Mouse (Mus musculus) neural tube, embryonic 12.5 days (tissue): Measurements from ENCODE around the gene Farp1. TPM values are rescaled to one million over a fixed set of nuclear protein-coding genes. Genes with fewer than 3 reads are reported as not detected.
"Not testable (repeated sequence)": the region's sequence is repeated elsewhere in the genome, so short reads cannot be mapped to it uniquely, and the experiment has no call there.

ENCODE experiments used
- ATAC-seq: fragments of 200-750 bp; cut with Nextera tagmentation; 2 replicates; pipeline ENCODE4 v1.8.0; 2017; ENCODE audit warnings: low read depth, mild to moderate bottlenecking, moderate TSS enrichment, moderate library complexity; ENCODE audit not compliant: low FRiP score
- H3K27ac ChIP-seq: fragments of 300-500 bp; sonication (generic); 2 replicates; pipeline ENCODE4 v1.5.1; 2016
- H3K27me3 ChIP-seq: fragments of 300-500 bp; sonication (generic); replicated peaks from 2 replicates; pipeline ENCODE4 v1.6.1; 2016; ENCODE audit warnings: mild to moderate bottlenecking
- H3K36me3 ChIP-seq: fragments of 300-500 bp; sonication (generic); 2 replicates; pipeline ENCODE4 v1.6.1; 2016; ENCODE audit warnings: mild to moderate bottlenecking
- H3K4me1 ChIP-seq: fragments of 300-500 bp; sonication (generic); 2 replicates; pipeline ENCODE4 v1.6.1; 2016
- H3K4me2 ChIP-seq: fragments of 300-500 bp; sonication (generic); replicated peaks from 2 replicates; pipeline ENCODE4 v1.6.1; 2016; ENCODE audit warnings: mild to moderate bottlenecking
- H3K4me3 ChIP-seq: fragments of 300-500 bp; sonication (generic); 2 replicates; pipeline ENCODE4 v1.5.1; 2016
- H3K9ac ChIP-seq: fragments of 300-500 bp; sonication (generic); 2 replicates; pipeline ENCODE4 v1.6.1; 2016; ENCODE audit warnings: mild to moderate bottlenecking
- H3K9me3 ChIP-seq: fragments of 300-500 bp; sonication (generic); 2 replicates; pipeline ENCODE4 v1.6.1; 2016; ENCODE audit warnings: mild to moderate bottlenecking
- WGBS: fragments of 180-500 bp; shearing (Covaris S2); methylation state at CpG from one replicate; pipeline ENCODE4 v1.1.7; 2016; 5-methylcytosine and 5-hydroxymethylcytosine counted together
- polyA plus RNA-seq: library from polyadenylated mRNA; unstranded; fragments of >200 nt; fragmentation: Nextera tagmentation; extraction: Ambion mirVana; gene quantifications from 2 replicates; pipeline ENCODE4 v1.2.1, GENCODE M21; 2016

Gene Farp1
- polyA plus RNA-seq, 1 experiment from 2014 or later, result 24.9 TPM

GRCm38 (mm10) chr14:121035663-121036473, 868 bp downstream of the Farp1 start:
- H3K36me3 ChIP-seq, result no peaks in the 10 kb centered on the region
- peaks cover 7% of the 10 kb centered on the region for H3K27me3 ChIP-seq
- WGBS, result under 1% methylated on average over 80 of the region's 100 CpGs
- peak; percentile 73 for ATAC-seq
- H3K4me2 ChIP-seq, result peak overlapping the region; percentile 93
- H3K27ac ChIP-seq, result peak overlapping the region; percentile 43; the same call in 1 of the 2 replicates
- H3K9me3 ChIP-seq, result no peaks in the 10 kb centered on the region
- H3K9ac ChIP-seq, result peak overlapping the region; percentile 96
- H3K4me1 ChIP-seq, result peaks cover 21% of the 10 kb centered on the region
- peak overlapping the region; percentile 92 for H3K4me3 ChIP-seq

GRCm38 (mm10) chr14:121036612-121037221, 1.7 kb downstream of the Farp1 start:
- no peaks in the 10 kb centered on the region for H3K36me3 ChIP-seq
- no peak for ATAC-seq
- H3K4me2 ChIP-seq, result peak overlapping the region; percentile 93
- 3% methylated on average over 19 of the region's 19 CpGs for WGBS
- peaks cover 7% of the 10 kb centered on the region for H3K27me3 ChIP-seq
- H3K27ac ChIP-seq, result 0 out of 2 replicates have a peak overlapping the region, but pooled peaks have one; percentile 15
- peaks cover 21% of the 10 kb centered on the region for H3K4me1 ChIP-seq
- no peaks in the 10 kb centered on the region for H3K9me3 ChIP-seq
- peak overlapping the region; percentile 96 for H3K9ac ChIP-seq
- peak overlapping the region; percentile 92 for H3K4me3 ChIP-seq

DNA sequence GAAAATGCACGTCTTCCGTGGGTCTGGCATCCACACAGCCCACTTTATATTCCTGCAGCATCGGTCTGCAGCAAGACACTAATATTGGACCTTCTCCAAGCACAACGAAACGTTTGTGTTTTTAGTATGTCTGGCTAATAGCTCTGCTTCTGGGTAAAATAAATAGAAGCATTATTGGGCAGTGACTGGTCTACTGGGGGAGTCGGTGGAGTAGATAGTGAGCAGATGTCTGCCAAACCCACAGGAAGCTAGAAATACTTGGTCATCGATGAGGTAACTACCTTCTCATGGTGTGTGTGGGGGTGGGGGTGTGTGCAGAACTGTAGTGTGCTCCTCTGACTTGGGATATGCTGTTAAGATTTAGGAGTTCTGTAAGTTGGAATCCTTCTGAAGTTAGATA, 2.3 kb downstream of the Farp1 start:
- Histone ChIP-seq H3K4me1 (peaks cover 21% of the 10 kb centered on the region), H3K9ac (peak overlapping the region; percentile 96; the same call in 1 of the 2 replicates), H3K27me3 (peaks cover 7% of the 10 kb centered on the region), H3K4me3 (peak overlapping the region; percentile 92), H3K4me2 (peak overlapping the region; percentile 93), H3K27ac (no peak overlapping the region), H3K9me3 (no peaks in the 10 kb centered on the region), H3K36me3 (no peaks in the 10 kb centered on the region)
- WGBS, result 50% methylated on average over 7 of the region's 7 CpGs
- ATAC-seq, result no peak

DNA sequence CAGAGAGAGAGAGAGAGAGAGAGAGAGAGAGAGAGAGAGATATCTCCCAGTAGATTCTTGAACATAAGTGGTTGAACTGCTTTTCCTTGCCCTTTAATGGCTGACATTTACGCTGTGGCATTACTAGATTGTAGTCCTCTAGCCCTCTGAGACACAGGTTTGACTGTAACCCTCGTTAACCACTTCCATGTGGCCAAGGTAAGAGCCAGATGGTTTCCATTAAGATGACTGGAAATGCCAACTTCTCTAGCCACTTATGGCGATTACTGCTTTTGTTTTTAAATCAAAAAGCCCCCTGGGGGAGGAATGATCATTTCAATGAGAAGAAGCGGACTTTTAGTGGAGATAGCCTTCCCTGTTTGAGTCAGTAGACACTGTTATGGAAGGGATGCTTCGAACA, 3.7 kb downstream of the Farp1 start:
- Histone ChIP-seq H3K9ac (no peak overlapping the region), H3K27me3 (peaks cover 7% of the 10 kb centered on the region), H3K4me2 (peak overlapping the region; percentile 30), H3K36me3 (no peaks in the 10 kb centered on the region), H3K9me3 (no peaks in the 10 kb centered on the region), H3K27ac (no peak overlapping the region), H3K4me1 (peaks cover 21% of the 10 kb centered on the region), H3K4me3 (no peak overlapping the region)
- ATAC-seq, result no peak
- 54% methylated on average over 5 of the region's 5 CpGs for WGBS

- no peak overlapping the region for H3K27ac ChIP-seq
- no peak overlapping the region for H3K4me2 ChIP-seq
- H3K9me3 ChIP-seq, result no peaks in the 10 kb centered on the region
- ATAC-seq, result no peak
- no peak overlapping the region for H3K9ac ChIP-seq
- no peak overlapping the region for H3K4me3 ChIP-seq
- 87% methylated on average over 3 of the region's 3 CpGs for WGBS
- no peaks in the 10 kb centered on the region for H3K36me3 ChIP-seq
- H3K27me3 ChIP-seq, result no peaks in the 10 kb centered on the region
- peaks cover 11% of the 10 kb centered on the region; the same call in 1 of the 2 replicates for H3K4me1 ChIP-seq
Measured at GRCm38 (mm10) chr14:121044145-121044544, 9.1 kb downstream of the Farp1 start.

- Histone ChIP-seq H3K9ac (no peak overlapping the region), H3K9me3 (no peaks in the 10 kb centered on the region), H3K27me3 (no peaks in the 10 kb centered on the region), H3K36me3 (no peaks in the 10 kb centered on the region), H3K27ac (no peak overlapping the region), H3K4me3 (no peak overlapping the region), H3K4me2 (no peak overlapping the region), H3K4me1 (peaks cover 8% of the 10 kb centered on the region; the same call in 1 of the 2 replicates)
- ATAC-seq, result no peak
- WGBS, result 83% methylated on average over 9 of the region's 9 CpGs
Measured at GRCm38 (mm10) chr14:121046313-121046961, 11.4 kb downstream of the Farp1 start.

DNA sequence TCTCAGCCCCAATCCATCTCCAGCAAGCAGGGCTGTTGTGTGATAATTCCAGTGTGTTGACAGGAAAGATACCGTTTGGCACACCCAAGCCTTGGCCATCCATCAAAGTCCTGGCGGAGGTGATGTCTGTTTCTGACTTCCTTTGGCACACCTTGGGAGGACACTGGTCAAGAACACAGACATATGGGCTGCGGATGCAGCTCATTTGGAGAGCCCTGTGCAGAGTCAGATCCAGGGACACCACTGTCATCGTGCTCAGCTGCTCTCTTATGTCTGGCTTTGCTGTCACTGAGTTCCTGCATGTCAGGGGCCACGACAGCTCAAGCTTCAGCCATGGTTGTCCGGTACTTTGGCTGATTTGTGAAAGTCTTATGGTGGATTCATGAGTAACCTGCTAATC, 12.8 kb downstream of the Farp1 start:
- Histone ChIP-seq H3K36me3 (no peaks in the 10 kb centered on the region), H3K4me2 (no peak overlapping the region), H3K4me1 (peaks cover 15% of the 10 kb centered on the region), H3K9me3 (no peaks in the 10 kb centered on the region), H3K4me3 (no peak overlapping the region), H3K9ac (no peak overlapping the region), H3K27me3 (no peaks in the 10 kb centered on the region), H3K27ac (no peak overlapping the region)
- ATAC-seq, result no peak
- WGBS, result 86% methylated on average over 6 of the region's 6 CpGs

DNA sequence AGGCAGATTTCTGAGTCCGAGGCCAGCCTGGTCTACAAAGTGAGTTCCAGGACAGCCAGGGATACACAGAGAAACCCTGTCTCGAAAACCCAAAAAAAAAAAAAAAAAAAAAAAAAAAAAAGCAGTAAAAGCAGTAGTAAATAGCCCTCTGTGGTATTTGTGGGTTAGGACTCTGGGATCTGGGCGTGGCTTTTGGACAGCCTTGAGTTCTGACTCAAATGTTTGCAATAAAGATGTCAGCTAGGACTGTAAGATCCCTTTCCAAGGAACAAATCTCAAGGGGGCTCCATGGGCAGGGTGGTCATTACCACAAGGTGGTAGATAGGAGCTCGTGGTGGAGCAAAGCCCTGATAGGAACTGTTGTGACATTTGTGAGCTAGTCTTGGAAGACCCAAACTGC, 16.0 kb downstream of the Farp1 start:
- H3K9ac ChIP-seq, H3K9me3 ChIP-seq, H3K4me3 ChIP-seq, H3K36me3 ChIP-seq, H3K4me2 ChIP-seq, H3K27me3 ChIP-seq, H3K27ac ChIP-seq, ATAC-seq: not testable (repeated sequence)
- H3K4me1 ChIP-seq, result peaks cover 30% of the 10 kb centered on the region
- WGBS, result 92% methylated on average over 3 of the region's 4 CpGs

DNA sequence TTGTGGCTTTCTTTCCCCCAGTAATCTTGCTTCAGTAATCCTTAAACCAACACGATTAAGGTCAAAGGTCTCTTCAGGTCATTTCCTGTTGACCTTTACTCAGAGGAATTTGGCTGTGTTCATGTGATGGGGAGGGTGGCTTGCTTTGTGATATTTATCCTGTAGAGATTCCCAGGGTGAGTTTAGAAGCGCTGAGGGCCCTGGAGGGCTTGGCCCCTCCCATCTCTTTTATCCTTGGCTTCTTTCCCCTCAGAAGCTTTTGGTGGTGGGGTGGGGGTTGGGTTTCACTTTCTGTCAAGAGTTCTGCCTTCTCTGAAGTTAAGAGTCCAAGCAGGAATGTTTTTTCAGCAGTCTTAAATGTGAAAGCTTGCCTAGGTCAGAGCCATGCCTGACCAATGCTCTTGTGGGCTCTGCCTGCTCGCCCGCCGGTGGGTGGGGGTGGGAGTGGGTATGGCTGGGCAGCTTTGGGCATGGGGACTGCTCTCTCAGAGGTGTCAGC, 18.1 kb downstream of the Farp1 start:
- Histone ChIP-seq H3K27me3 (no peaks in the 10 kb centered on the region), H3K4me1 (peaks cover 24% of the 10 kb centered on the region), H3K9me3 (no peaks in the 10 kb centered on the region), H3K36me3 (no peaks in the 10 kb centered on the region), H3K4me2 (peak overlapping the region; percentile 28), H3K9ac (no peak overlapping the region), H3K27ac (no peak overlapping the region), H3K4me3 (no peak overlapping the region)
- 4% methylated on average over 5 of the region's 5 CpGs for WGBS
- ATAC-seq, result no peak

DNA sequence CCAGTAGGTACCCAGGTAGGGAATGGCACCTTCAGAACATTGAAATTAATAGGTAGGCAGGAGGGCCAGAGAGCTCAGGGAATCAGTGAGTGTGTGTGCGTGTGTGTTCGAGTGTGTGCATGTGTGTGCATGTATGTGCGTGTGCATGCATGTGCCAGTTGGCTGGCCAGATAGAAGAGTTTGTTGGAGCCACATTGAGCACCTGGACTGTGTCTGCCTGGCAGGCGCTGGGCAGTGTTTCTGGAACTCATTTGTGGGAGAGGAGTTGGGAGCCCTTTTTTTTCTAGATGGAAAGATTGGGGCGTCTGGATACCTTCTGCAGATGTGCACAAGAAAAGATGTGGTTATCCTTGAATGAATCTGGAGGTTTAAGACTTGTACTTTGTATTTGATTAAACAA, 19.1 kb downstream of the Farp1 start:
- H3K36me3 ChIP-seq, result no peaks in the 10 kb centered on the region
- H3K27me3 ChIP-seq, result no peaks in the 10 kb centered on the region
- H3K9ac ChIP-seq, result no peak overlapping the region
- H3K4me2 ChIP-seq, result no peak overlapping the region
- no peak overlapping the region for H3K4me3 ChIP-seq
- peaks cover 24% of the 10 kb centered on the region for H3K4me1 ChIP-seq
- WGBS, result 64% methylated on average over 5 of the region's 5 CpGs
- no peak for ATAC-seq
- H3K9me3 ChIP-seq, result no peaks in the 10 kb centered on the region
- no peak overlapping the region for H3K27ac ChIP-seq

- 99% methylated on average over 5 of the region's 5 CpGs for WGBS
- Histone ChIP-seq H3K27me3 (no peaks in the 10 kb centered on the region), H3K4me3 (no peak overlapping the region), H3K4me1 (peaks cover 33% of the 10 kb centered on the region), H3K4me2 (no peak overlapping the region), H3K9me3 (no peaks in the 10 kb centered on the region), H3K9ac (no peak overlapping the region), H3K36me3 (no peaks in the 10 kb centered on the region), H3K27ac (no peak overlapping the region)
- no peak for ATAC-seq
Measured at GRCm38 (mm10) chr14:121057750-121058149, 22.8 kb downstream of the Farp1 start.

- Histone ChIP-seq H3K4me3 (no peak overlapping the region), H3K9me3 (no peaks in the 10 kb centered on the region), H3K36me3 (no peaks in the 10 kb centered on the region), H3K27ac (no peak overlapping the region), H3K4me2 (no peak overlapping the region), H3K9ac (no peak overlapping the region), H3K4me1 (peaks cover 28% of the 10 kb centered on the region), H3K27me3 (no peaks in the 10 kb centered on the region)
- ATAC-seq, result no peak
- 89% methylated on average over 1 of the region's 1 CpGs for WGBS
Measured at GRCm38 (mm10) chr14:121058481-121058880, 23.5 kb downstream of the Farp1 start.
